In the genomic region with DNA sequence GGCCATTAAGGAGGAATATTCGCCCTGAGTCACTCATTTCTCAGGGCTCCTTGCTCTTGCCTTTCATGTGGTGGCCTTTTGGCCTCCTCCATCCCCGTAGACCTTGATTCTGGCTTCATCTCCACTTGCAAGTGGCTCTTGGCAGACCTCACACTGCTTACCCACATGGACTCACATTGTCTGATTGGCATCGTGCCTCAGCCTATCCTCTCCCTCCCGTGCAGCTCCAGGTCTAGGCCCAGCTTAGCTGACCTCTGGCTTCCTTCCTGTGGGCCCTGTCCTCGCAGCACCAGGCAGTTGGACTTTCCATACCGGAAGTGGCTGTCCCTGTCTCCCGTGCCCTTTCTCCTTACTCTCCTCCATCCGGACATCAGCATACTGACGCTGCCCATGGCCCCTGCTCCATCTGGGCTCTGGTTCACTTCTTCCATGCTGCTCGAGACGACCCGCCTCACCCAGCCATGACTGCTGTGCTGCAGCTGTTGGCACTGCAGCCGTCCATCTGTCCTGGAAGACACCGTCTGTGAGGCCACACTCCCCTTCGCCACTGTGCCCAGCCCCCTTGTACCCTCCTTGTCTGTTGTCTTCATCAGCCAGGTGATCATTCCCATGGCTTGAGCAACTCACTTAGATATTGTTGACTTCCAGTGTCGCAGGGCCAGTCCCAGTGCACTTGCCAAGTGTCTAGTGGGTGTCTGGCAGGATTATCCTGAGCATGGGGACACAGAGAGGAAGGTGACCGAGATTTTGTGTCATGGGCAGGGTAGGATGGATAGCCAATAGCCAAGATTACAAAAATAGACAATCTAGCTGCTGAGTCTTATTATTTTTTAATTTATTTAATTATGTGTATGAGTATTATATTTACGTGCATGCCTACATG, we compare ENCODE assay signal across 9 mouse cellular contexts. TPM values are rescaled to one million over a fixed set of nuclear protein-coding genes. Genes with fewer than 3 reads are reported as not detected.
DNase-seq lines count a peak whose midpoint lies in the region.
"Had no signal": no experiment of that assay in that cellular context is flagged by ENCODE, and none has a peak within 500 bp of the region (broad histone marks: within the 10 kb centered on the region; RNA-seq: fewer than 3 reads in every experiment).

No protein-coding gene starts in this region.

- H3K4me1 ChIP-seq in embryonic facial prominence, embryonic 10.5 days = no peaks in the 10 kb centered on the region
- H3K4me1 ChIP-seq: neural tube, embryonic 15.5 days had no signal

- no peaks in the 10 kb centered on the region for H3K36me3 ChIP-seq in embryonic facial prominence, embryonic 10.5 days (replicated peaks)

- peak; percentile 56 for DNase-seq in 3134 (ENCODE audit: extremely low read depth, insufficient read length, low spot score)
- peak; percentile 39 to 45 for DNase-seq in adrenal gland, adult 18-20 months (ENCODE audit: low spot score in 2 of 2)
- peak; percentile 99 for DNase-seq in heart, adult 11 months
- peak; percentile 71 for DNase-seq in kidney, postnatal 10 days
- DNase-seq in urinary bladder, postnatal 4 days (ENCODE audit: low spot score in 2 of 2) = no peak
- DNase-seq in thymus, postnatal 36 days = no peak
- no peak for DNase-seq in spleen, postnatal 4 days (ENCODE audit: low spot score in 2 of 2)
- DNase-seq in embryonic facial prominence, embryonic 10.5 days (ENCODE audit: low spot score) = no peak

- no peaks in the 10 kb centered on the region for H3K9me3 ChIP-seq in embryonic facial prominence, embryonic 10.5 days
- H3K9me3 ChIP-seq: neural tube, embryonic 15.5 days had no signal

- no peak overlapping the region for H3K27ac ChIP-seq in embryonic facial prominence, embryonic 10.5 days (replicated peaks)
- H3K27ac ChIP-seq: neural tube, embryonic 15.5 days had no signal

- WGBS in embryonic facial prominence, embryonic 10.5 days = 86% methylated on average over 18 of the region's 18 CpGs

- no peaks in the 10 kb centered on the region for H3K27me3 ChIP-seq in embryonic facial prominence, embryonic 10.5 days (replicated peaks; ENCODE audit: low read depth, poor library complexity, severe bottlenecking)
- H3K27me3 ChIP-seq: neural tube, embryonic 15.5 days had no signal

- H3K4me3 ChIP-seq in embryonic facial prominence, embryonic 10.5 days = no peak overlapping the region
- H3K4me3 ChIP-seq: neural tube, embryonic 15.5 days had no signal

RNA-seq across cellular contexts. Expression of a gene that starts 13.7 kb away (rescaled TPM):
- 100 to 1,000 TPM in 1 of 2 experiments, 10 to 100 TPM in 1; 97.8 to 113 TPM for total RNA-seq in adrenal gland, adult 18-20 months (2021)
- polyA plus RNA-seq in embryonic facial prominence, embryonic 10.5 days (2016; fragmentation: Nextera tagmentation; extraction: Ambion mirVana) = 141 and 143 TPM in 2 replicates

Comparison
In these comparisons a context has a peak if more than half of its experiments do, and no peak if none do; other contexts are left out.
1. DNase-seq: peak in 3134 (single experiment), adrenal gland, adult 18-20 months (2 of 2), heart, adult 11 months (single experiment) and kidney, postnatal 10 days (single experiment); none in urinary bladder, postnatal 4 days (0 of 2), thymus, postnatal 36 days (0 of 2), spleen, postnatal 4 days (0 of 2) and embryonic facial prominence, embryonic 10.5 days (single experiment).